Mouse (Mus musculus) intestine, postnatal 0 days (tissue): ENCODE data around the gene Dusp16. TPM values are rescaled to one million over a fixed set of nuclear protein-coding genes. Genes with fewer than 3 reads are reported as not detected.

Source experiments
- ATAC-seq: fragments of 200-750 bp; cut with Nextera tagmentation; 2 replicates; pipeline ENCODE4 v1.8.0; 2017; ENCODE audit warnings: mild to moderate bottlenecking, moderate TSS enrichment, moderate library complexity
- H3K27ac ChIP-seq: fragments of 300-500 bp; sonication (generic); 2 replicates; pipeline ENCODE4 v1.5.1; 2014; ENCODE audit warnings: mild to moderate bottlenecking, low read depth, low read length, moderate library complexity
- H3K27me3 ChIP-seq: fragments of 300-500 bp; sonication (generic); replicated peaks from 2 replicates; pipeline ENCODE4 v1.6.1; 2014; ENCODE audit warnings: low read length, mixed read lengths; ENCODE audit not compliant: control insufficient read depth, insufficient read depth
- H3K36me3 ChIP-seq: fragments of 300-500 bp; sonication (generic); 2 replicates; pipeline ENCODE4 v1.6.1; 2014; ENCODE audit warnings: mild to moderate bottlenecking, moderate library complexity; ENCODE audit not compliant: control insufficient read depth, insufficient read depth
- H3K4me1 ChIP-seq: fragments of 300-500 bp; sonication (generic); replicated peaks from 2 replicates; pipeline ENCODE4 v1.6.1; 2014; ENCODE audit warnings: antibody characterized with exemption, low read length, mixed read lengths; ENCODE audit not compliant: control insufficient read depth, insufficient read depth
- H3K4me2 ChIP-seq: fragments of 300-500 bp; sonication (generic); replicated peaks from 2 replicates; pipeline ENCODE4 v1.6.1; 2014; ENCODE audit warnings: low read depth, mild to moderate bottlenecking, moderate library complexity
- H3K4me3 ChIP-seq: fragments of 300-500 bp; sonication (generic); 2 replicates; pipeline ENCODE4 v1.5.1; 2014; ENCODE audit warnings: low read depth, low read length
- H3K9ac ChIP-seq: fragments of 300-500 bp; sonication (generic); 2 replicates; pipeline ENCODE4 v1.6.1; 2014; ENCODE audit warnings: mild to moderate bottlenecking, low read depth, low read length
- H3K9me3 ChIP-seq: fragments of 300-500 bp; sonication (generic); 2 replicates; pipeline ENCODE4 v1.6.1; 2016; ENCODE audit warnings: mixed run types; ENCODE audit not compliant: control insufficient read depth
- CTCF ChIP-seq: sonication (generic); IDR thresholded peaks from 2 replicates; pipeline ENCODE4 v1.5.1; 2016; ENCODE audit warnings: low read depth, mild to moderate bottlenecking, control low read depth, antibody characterized with exemption, moderate library complexity
- WGBS: fragments of 180-500 bp; shearing (Covaris S2); extraction: QIAGEN DNeasy Blood & Tissue Kit; methylation state at CpG from one replicate; pipeline ENCODE4 v1.1.7; 2014; 5-methylcytosine and 5-hydroxymethylcytosine counted together
- polyA plus RNA-seq: library from polyadenylated mRNA; unstranded; fragments of >200 nt; fragmentation: Nextera tagmentation; extraction: Ambion mirVana; gene quantifications from 2 replicates; pipeline ENCODE4 v1.2.1, GENCODE M21; 2015

The Dusp16 gene
- polyA plus RNA-seq, 1 experiment from 2014 or later = 6.7 TPM

DNA sequence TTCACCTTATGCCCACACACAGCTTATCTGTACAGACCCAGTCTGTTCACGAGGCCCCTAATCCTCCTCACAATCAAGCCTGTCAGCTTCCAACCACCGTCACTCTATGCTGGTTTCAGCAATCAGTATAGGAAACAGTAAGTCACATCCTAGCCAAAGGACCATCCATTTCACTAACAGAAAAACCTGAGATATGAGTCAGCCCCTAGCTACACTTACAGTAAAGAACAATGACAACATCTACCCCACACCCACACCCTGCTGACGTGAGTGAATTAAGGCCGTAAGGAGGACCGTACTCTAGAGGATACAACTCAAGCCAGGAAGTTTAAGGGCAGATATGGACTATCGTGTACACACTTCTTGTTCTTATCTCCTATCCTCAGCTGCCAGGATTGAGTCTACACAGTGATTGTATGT lies 76.2 kb downstream of the Dusp16 start:
- Histone ChIP-seq H3K4me2 (no peak overlapping the region), H3K9me3 (no peaks in the 10 kb centered on the region), H3K9ac (no peak overlapping the region), H3K27me3 (no peaks in the 10 kb centered on the region), H3K36me3 (peaks cover 45% of the 10 kb centered on the region), H3K27ac (no peak overlapping the region), H3K4me3 (no peak overlapping the region), H3K4me1 (peaks cover 13% of the 10 kb centered on the region; the same call in 1 of the 2 replicates)
- WGBS = 36% methylated on average over 6 of the region's 6 CpGs
- no peak for TF ChIP-seq CTCF
- peak; percentile 28; the same call in 1 of the 2 replicates for ATAC-seq

- Histone ChIP-seq H3K27ac (no peak overlapping the region), H3K27me3 (no peaks in the 10 kb centered on the region), H3K36me3 (peaks cover 41% of the 10 kb centered on the region), H3K4me1 (peaks cover 13% of the 10 kb centered on the region; the same call in 1 of the 2 replicates), H3K9me3 (no peaks in the 10 kb centered on the region), H3K9ac (no peak overlapping the region), H3K4me3 (no peak overlapping the region), H3K4me2 (no peak overlapping the region)
- ATAC-seq = no peak
- 62% methylated on average over 1 of the region's 1 CpGs for WGBS
- no peak for TF ChIP-seq CTCF
Observed at GRCm38 (mm10) chr6:134713897-134714296, 78.5 kb downstream of the Dusp16 start.

DNA sequence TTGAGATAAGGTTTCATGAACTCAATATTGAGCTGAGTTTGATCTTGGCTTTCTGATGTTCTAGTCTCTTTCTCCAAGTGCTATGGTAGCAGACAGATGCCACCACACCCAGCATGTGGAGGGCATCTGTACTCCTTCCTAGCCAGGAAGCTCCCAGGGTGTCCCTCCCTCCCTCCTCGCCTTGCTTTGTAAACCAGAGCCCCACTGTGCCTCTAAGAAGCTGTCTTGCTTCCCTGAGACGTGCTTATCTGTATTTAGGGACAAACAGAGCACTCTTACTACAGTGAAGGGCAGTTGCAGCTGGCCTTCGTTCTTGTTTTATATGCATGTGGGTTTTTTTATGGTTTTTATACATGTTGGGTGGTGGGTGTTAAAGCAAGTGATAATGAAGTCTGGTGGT lies 79.1 kb downstream of the Dusp16 start:
- H3K4me2 ChIP-seq = no peak overlapping the region
- no peaks in the 10 kb centered on the region for H3K27me3 ChIP-seq
- TF ChIP-seq CTCF = no peak
- H3K27ac ChIP-seq = no peak overlapping the region
- peaks cover 11% of the 10 kb centered on the region; the same call in 1 of the 2 replicates for H3K4me1 ChIP-seq
- H3K9me3 ChIP-seq = no peaks in the 10 kb centered on the region
- WGBS = 34% methylated on average over 3 of the region's 3 CpGs
- H3K4me3 ChIP-seq = no peak overlapping the region
- ATAC-seq = no peak
- no peak overlapping the region for H3K9ac ChIP-seq
- H3K36me3 ChIP-seq = peaks cover 36% of the 10 kb centered on the region

GRCm38 (mm10) chr6:134710020-134710419 lies 82.4 kb downstream of the Dusp16 start:
- Histone ChIP-seq H3K4me2 (no peak overlapping the region), H3K36me3 (peaks cover 12% of the 10 kb centered on the region), H3K4me3 (no peak overlapping the region), H3K9me3 (no peaks in the 10 kb centered on the region), H3K27me3 (no peaks in the 10 kb centered on the region), H3K4me1 (no peaks in the 10 kb centered on the region), H3K9ac (no peak overlapping the region), H3K27ac (no peak overlapping the region)
- TF ChIP-seq CTCF = no peak
- 86% methylated on average over 15 of the region's 15 CpGs for WGBS
- ATAC-seq = no peak

DNA sequence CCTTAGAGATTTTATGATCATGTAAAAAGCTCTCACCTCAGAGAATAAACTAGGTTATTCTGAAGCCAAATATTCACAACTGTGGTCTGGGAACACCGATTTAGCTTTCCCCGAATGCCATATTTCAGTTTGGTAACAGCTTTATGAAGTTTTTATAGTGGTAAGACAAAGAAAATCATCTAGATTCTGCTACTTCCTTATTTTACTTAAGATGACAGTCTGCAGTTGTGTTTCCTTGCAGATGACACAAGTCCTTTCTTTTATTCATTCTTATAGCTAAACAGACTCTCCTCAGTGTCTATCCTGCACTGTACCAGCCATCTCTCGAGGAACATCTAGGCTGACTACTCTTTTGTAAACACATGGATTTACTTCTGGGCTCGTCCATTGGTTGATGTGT lies 86.0 kb downstream of the Dusp16 start:
- no peak for ATAC-seq
- no peak for TF ChIP-seq CTCF
- Histone ChIP-seq H3K9ac (no peak overlapping the region), H3K27ac (no peak overlapping the region), H3K4me3 (no peak overlapping the region), H3K4me2 (no peak overlapping the region), H3K4me1 (no peaks in the 10 kb centered on the region), H3K9me3 (no peaks in the 10 kb centered on the region), H3K27me3 (no peaks in the 10 kb centered on the region), H3K36me3 (peaks cover 4% of the 10 kb centered on the region)
- WGBS = 70% methylated on average over 4 of the region's 4 CpGs

DNA sequence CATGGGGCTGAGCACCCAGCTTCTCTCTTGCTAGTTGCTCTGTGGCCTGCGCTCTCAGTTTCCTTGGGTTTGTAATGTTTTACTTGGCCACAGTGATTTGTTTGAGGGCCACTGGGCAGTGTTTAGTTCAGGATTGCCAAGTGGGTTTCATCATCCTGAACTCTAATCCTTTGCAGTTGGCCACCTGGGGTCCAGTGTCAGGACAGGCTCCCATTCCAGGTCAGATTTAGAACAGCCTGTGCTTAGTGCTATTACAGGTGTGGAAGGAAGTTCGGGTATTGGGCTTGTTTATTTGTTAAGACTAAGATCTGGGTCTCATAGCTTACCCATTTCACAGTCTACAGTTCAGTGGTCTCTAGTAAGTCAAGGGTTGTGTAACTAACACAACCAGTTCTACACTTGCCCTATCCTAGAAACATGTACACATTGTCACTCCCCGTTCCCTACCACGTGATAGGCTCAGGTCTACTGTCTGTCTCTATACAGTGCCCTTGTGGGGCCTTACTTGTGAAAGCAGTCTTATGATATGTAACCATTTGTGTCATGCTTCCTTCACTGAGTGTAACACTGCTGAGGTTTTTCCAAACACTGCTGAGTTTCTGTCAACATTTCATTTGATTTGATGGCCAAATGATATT lies 89.3 kb downstream of the Dusp16 start:
- no peaks in the 10 kb centered on the region for H3K36me3 ChIP-seq
- 85% methylated on average over 4 of the region's 4 CpGs for WGBS
- H3K4me1 ChIP-seq = no peaks in the 10 kb centered on the region
- no peak overlapping the region for H3K4me2 ChIP-seq
- H3K9me3 ChIP-seq = no peaks in the 10 kb centered on the region
- H3K9ac ChIP-seq = no peak overlapping the region
- H3K27ac ChIP-seq = no peak overlapping the region
- no peak for ATAC-seq
- H3K4me3 ChIP-seq = no peak overlapping the region
- TF ChIP-seq CTCF = no peak
- H3K27me3 ChIP-seq = no peaks in the 10 kb centered on the region
